Mouse (Mus musculus) liver (tissue): Measurements from ENCODE around the gene Ppp4c.

Experiments
- DNase-seq: peaks from one replicate; pipeline ENCODE4 v3.0.0-alpha.2; 2020; ENCODE audit warnings: mixed read lengths

Ppp4c gene

DNA sequence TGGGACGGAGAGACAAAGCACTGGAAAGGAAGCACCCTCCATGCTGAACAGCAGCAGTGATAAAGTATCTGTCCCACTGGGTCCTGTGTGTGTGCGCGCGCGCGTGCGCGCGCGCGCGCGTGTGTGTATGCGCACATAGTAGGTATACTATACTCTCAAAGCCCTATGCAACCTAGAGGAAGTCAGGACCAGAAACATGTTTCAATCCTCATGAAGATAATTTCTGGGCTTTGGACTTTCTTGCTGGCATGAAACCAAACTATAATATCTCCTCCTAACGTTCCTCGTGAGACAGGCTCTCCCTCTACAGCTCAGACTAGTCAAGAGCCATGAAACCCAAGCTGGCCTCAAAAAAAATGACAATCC, 8.7 kb upstream of the Ppp4c start:
- DNase-seq = no peak

- DNase-seq = no peak
Measured at GRCm38 (mm10) chr7:126800269-126801056, 8.2 kb upstream of the Ppp4c start.

DNA sequence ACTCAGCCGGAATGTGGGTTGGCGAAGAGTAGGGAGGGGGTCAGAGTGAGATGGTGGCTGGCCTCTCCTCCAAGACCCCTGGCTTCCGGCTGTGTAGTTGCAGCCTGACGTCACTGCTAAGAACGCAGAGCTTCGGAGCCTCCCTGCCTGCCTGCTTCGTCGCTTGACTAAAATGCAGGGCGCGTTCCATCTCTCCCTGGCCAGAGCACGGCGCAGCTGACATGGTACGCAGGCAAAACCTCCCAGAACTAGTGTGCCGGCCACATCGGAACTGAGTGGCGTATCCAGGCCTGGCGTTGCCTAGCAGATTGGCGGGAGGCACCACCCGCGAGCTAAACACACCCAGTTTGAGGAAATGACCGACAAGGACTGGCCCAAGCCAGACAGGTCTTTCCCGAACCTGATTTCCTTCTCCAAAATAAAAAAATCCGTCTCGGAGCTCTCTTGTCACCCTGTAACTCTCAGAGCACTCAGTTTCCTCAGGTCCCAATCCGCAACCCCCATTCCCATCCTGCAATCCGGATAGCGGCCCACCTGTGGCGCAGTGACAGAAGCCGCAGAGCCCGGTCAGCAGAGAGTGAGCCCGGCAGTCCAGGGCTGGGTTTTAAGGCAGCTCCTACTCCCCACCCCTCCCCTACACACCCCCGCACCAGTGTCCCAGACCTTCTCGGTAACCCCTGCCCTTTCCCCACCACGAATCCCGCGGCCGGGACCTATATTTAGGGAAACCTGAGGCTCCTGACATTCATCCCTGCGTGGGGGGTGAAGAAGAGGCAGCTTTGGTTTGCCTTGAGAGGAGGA, 7.4 kb upstream of the Ppp4c start:
- DNase-seq = peak; percentile 42

- DNase-seq = peak; percentile 97
Measured at GRCm38 (mm10) chr7:126799050-126799467, 6.8 kb upstream of the Ppp4c start.

DNA sequence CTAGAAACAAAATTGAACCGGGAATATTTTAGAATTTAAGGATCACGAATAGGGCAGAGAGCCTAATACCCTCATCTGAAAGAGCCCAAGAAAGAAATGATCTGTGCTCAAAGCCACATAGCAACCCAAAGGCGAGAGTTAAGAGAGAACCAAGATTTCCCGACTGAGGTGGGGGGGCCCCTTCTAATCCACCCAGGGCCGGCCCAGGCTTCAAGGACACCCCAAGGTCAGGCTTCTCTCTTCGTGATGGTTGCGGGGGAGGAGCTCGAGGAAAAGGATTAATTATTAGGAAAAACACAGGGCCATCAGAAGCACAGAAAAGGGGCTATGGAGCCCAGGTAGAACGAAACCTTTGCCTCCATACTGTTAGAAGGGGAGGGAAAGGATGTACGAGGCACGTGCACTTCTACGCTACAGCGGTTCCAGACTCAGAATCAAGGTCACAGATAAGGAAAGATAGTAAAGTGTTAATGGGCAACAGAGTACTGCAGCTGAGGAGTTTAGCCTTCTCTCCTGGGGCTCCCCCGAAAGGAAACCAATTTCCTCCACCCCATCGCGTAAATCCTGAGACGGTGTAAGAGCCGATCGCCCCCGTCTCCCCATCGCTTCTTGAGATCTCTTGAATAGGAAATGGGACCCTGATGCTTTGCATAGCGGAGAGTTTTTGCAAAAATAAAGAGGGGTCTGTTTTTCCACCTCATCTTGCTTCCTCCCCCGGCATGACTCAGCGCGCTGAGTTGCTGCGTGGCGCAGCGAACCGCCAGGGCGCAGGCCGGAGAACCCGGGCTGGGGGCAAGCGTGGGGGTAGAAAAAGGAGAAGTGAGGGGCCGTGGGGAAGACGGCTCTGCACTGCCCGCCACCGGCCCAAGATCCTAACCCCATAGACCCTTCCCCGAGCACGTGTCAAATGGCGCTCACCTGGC, 6.1 kb upstream of the Ppp4c start:
- DNase-seq = peak; percentile 73

DNA sequence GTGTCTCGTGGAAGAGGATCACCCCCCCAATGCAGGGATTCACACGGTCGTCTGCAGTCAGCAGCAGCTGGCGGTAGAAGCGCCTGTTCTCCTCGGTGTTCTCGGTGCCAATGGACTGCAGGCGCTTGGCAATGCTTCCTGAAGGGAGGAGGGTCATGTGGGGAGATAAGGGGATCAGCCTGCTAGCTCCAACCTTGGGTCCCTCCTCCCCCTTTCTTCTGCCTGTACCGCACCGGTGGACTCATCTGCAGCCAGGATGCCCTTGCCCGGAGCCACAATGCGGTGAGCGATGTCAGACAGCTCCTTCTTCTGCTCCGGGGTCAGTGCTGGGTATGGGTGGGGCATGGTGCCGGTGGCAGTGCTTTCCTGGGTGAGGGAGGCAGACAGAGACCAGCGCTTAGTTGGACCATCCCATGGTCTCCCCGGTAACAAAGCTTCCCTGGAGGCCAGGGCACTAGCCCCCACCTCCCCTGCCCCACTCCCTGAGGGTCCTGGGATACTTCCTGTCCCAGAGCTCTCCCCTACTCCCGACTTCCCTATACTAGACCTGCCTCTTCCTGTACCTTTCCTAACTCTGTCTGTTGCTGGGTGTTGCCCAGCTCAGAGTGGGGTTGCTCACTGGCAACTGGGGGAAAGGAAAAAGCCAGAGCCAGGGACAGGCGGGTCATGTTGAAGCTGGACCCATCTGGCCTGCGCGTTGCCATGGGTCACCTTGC, 5.3 kb upstream of the Ppp4c start, which contains the start of gene Fam57b:
Fam57b (plus strand) TSS at position 258 of the 716 bp plus-strand sequence.
- DNase-seq = peak; percentile 39

DNA sequence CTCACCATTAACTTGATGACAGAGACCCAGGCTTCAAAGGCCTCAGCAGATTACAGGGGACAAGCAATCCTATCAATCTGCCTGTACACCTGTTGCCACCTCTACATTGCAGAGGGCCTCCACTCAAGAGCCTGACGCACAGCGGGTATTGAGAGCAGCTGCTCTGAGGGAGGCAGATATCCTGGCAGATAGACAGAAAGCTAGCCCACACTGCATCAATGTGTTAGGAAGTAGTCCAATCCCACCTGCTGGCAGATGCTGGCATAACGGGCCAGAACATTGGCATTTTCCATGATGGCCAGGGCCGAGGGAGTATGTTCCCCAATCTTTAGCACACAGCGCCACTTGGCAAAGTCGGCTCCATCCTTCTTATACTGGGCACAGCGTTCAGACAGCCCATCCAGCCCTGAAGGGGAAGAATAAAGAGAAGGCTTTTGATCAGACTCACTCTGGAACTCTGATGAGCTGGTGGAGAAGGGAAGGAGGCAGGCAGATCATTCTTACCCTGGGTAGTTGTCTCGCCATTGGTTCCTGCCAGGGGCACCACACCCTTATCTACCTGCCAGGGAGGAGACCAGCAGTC, 4.1 kb upstream of the Ppp4c start:
- no peak for DNase-seq

GRCm38 (mm10) chr7:126795387-126796317, 3.4 kb upstream of the Ppp4c start:
- no peak for DNase-seq

DNA sequence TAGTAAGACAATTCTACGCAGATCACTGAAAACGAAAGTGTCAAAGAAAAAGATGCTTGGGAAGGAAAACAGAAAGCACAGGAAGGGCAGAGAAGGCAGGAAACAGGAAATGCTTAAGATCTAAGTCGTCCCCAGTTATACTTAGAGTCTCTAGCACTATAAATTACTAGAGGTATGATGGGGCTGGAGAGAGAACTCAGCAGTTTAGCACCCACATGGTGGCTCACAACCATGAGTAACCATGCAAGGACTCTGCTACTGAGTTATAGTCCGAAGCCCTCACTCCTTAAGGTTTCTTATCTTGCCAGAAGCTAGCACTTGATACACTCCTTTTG, 1.9 kb upstream of the Ppp4c start:
- DNase-seq = no peak

GRCm38 (mm10) chr7:126793456-126794270, 1.4 kb upstream of the Ppp4c start:
- DNase-seq = no peak

GRCm38 (mm10) chr7:126792721-126793443, 586 bp upstream of the Ppp4c start:
- no peak for DNase-seq

GRCm38 (mm10) chr7:126789141-126789540, 3.2 kb downstream of the Ppp4c start:
- no peak for DNase-seq

GRCm38 (mm10) chr7:126786142-126786541, 6.2 kb downstream of the Ppp4c start:
- no peak for DNase-seq

DNA sequence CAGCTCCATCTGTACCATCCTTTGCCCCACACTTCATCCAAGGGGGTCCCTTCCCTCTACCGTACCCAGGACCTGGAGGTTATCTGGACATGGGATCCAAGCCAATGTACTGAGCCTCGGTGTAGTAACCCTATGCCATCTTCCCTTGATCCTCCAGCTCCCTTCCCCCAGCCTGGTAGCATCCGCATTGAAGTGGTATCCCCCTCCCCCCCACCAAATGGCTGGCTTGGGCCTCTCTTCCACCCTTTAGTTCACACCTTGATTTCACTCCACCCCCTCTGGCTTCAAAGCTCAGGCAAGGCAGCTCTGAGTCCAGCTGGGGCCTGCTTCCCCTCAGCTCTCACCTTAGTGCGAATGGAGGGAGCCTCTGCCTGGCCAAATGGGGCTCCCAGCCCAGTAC, 7.2 kb downstream of the Ppp4c start:
- no peak for DNase-seq

GRCm38 (mm10) chr7:126784469-126784868, 7.8 kb downstream of the Ppp4c start:
- no peak for DNase-seq

DNA sequence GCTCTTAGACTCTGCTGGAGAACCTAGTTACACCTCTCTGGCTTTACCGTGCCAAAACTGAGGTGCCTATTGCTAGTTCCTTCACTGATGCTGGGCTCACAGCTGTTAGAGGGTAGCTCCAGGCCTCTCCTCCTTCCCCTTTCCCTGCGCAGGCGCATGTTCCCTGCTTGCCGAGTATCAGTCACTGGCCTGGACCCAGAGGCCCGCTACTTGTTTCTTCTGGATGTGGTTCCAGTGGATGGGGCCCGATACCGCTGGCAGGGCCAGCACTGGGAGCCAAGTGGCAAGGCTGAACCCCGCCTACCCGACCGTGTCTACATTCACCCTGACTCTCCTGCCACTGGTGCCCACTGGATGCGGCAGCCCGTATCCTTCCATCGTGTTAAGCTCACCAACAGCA, 9.6 kb downstream of the Ppp4c start:
- DNase-seq = no peak

- no peak for DNase-seq
Measured at GRCm38 (mm10) chr7:126781661-126782370, 10.5 kb downstream of the Ppp4c start.

- DNase-seq = no peak
Measured at GRCm38 (mm10) chr7:126780971-126781635, 11.2 kb downstream of the Ppp4c start, which contains the start of gene Tbx6. Tbx6 (plus strand) TSS chr7:126781483.
